Mouse (Mus musculus): ENCODE measurements around the gene Tarsl2.

- TF ChIP-seq CTCF (IDR thresholded peaks at IDR 0.05; ENCODE audit: insufficient read depth, low read length) = no peak
- no peak for TF ChIP-seq POLR2A (IDR thresholded peaks at IDR 0.05; ENCODE audit: borderline replicate concordance, extremely low read depth, low read depth, low read length)
These were observed 6.4 kb upstream of the Tarsl2 start for GRCm38 (mm10) chr7:65638170-65638770.

Data from lung, adult 2 months (tissue).